In genomic region chr6:87981547-87982256, GRCm38 (mm10) we compare ENCODE assay signal across 8 mouse cellular contexts. TPM values are rescaled to one million over a fixed set of nuclear protein-coding genes. Genes with fewer than 3 reads are reported as not detected.
A peak's percentile ranks its signal among the peaks of the same experiment; 100 is the strongest.
DNase-seq lines count a peak whose midpoint lies in the region; ATAC-seq and TF ChIP-seq lines count a peak whose summit lies in the region.

Gene H1fx (minus strand): TSS chr6:87981637.

- H3K4me2 ChIP-seq in intestine, postnatal 0 days (replicated peaks; ENCODE audit: low read depth): peak within 1 kb of the TSS; percentile 93
- H3K4me2 ChIP-seq in limb, embryonic 14.5 days (replicated peaks; ENCODE audit: low read depth, low read length, severe bottlenecking): peak within 1 kb of the TSS; percentile 72
- H3K4me2 ChIP-seq in midbrain, embryonic 13.5 days (replicated peaks): peak within 1 kb of the TSS; percentile 76
- peak within 1 kb of the TSS; percentile 72 for H3K4me2 ChIP-seq in stomach, embryonic 16.5 days (ENCODE audit: low read depth, low read length)

- ATAC-seq in granulocyte monocyte progenitor cell, adult 5-6 weeks (replicated peaks; ENCODE audit: poor library complexity, severe bottlenecking): peak; percentile 76
- peak; percentile 53; the same call in 1 of the 2 replicates for ATAC-seq in intestine, postnatal 0 days
- peak; percentile 90 for ATAC-seq in limb, embryonic 14.5 days (ENCODE audit: low FRiP score, low read depth)
- ATAC-seq in midbrain, embryonic 13.5 days: peak; percentile 86
- peak; percentile 84 for ATAC-seq in stomach, embryonic 16.5 days (ENCODE audit: insufficient read depth, low FRiP score)

- H3K9ac ChIP-seq in intestine, postnatal 0 days (ENCODE audit: low read depth, low read length): peak within 1 kb of the TSS; percentile 75
- peak within 1 kb of the TSS; percentile 91 for H3K9ac ChIP-seq in limb, embryonic 14.5 days (ENCODE audit: low read depth, low read length, severe bottlenecking)
- H3K9ac ChIP-seq in midbrain, embryonic 13.5 days (replicated peaks): peak within 1 kb of the TSS; percentile 98
- H3K9ac ChIP-seq in stomach, embryonic 16.5 days (ENCODE audit: low read length): peak within 1 kb of the TSS; percentile 95

- no peaks in the 10 kb centered on the region for H3K9me3 ChIP-seq in intestine, postnatal 0 days (ENCODE audit: control insufficient read depth)
- H3K9me3 ChIP-seq in limb, embryonic 14.5 days (ENCODE audit: control insufficient read depth, low read length): no peaks in the 10 kb centered on the region
- no peaks in the 10 kb centered on the region for H3K9me3 ChIP-seq in midbrain, embryonic 13.5 days
- H3K9me3 ChIP-seq in stomach, embryonic 16.5 days (replicated peaks; ENCODE audit: control insufficient read depth, low read length): no peaks in the 10 kb centered on the region

- DNase-seq in layer of hippocampus, adult 11-12 months (ENCODE audit: low spot score): peak; percentile 74
- DNase-seq in layer of hippocampus, adult 9-10 months (ENCODE audit: low spot score): no peak
- peak; percentile 90 for DNase-seq in embryo, embryonic 11 days
- peak; percentile 89 for DNase-seq in limb, embryonic 14.5 days (ENCODE audit: low spot score)

- TF ChIP-seq CTCF in intestine, postnatal 0 days (IDR thresholded peaks at IDR 0.05; ENCODE audit: low read depth): peak; percentile 54

- peak within 1 kb of the TSS; percentile 57 for H3K27ac ChIP-seq in intestine, postnatal 0 days (ENCODE audit: low read depth, low read length)
- peak within 1 kb of the TSS; percentile 91 for H3K27ac ChIP-seq in limb, embryonic 14.5 days (replicated peaks; ENCODE audit: low read depth, low read length)
- H3K27ac ChIP-seq in midbrain, embryonic 13.5 days: peak within 1 kb of the TSS; percentile 95
- H3K27ac ChIP-seq in stomach, embryonic 16.5 days (ENCODE audit: low read length): peak within 1 kb of the TSS; percentile 84

- peaks cover 23% of the 10 kb centered on the region; the same call in 1 of the 2 replicates for H3K27me3 ChIP-seq in intestine, postnatal 0 days (replicated peaks; ENCODE audit: control insufficient read depth, insufficient read depth, low read length)
- H3K27me3 ChIP-seq in limb, embryonic 14.5 days (ENCODE audit: control insufficient read depth, insufficient read depth, low read length): no peaks in the 10 kb centered on the region
- H3K27me3 ChIP-seq in midbrain, embryonic 13.5 days: no peaks in the 10 kb centered on the region
- H3K27me3 ChIP-seq in stomach, embryonic 16.5 days (ENCODE audit: control insufficient read depth, insufficient read depth, low read length): no peaks in the 10 kb centered on the region

- peak within 1 kb of the TSS; percentile 69 for H3K4me3 ChIP-seq in intestine, postnatal 0 days (ENCODE audit: low read depth, low read length)
- H3K4me3 ChIP-seq in limb, embryonic 14.5 days (replicated peaks; ENCODE audit: low read length): peak within 1 kb of the TSS; percentile 92
- peak within 1 kb of the TSS; percentile 97 for H3K4me3 ChIP-seq in midbrain, embryonic 13.5 days (replicated peaks)
- H3K4me3 ChIP-seq in stomach, embryonic 16.5 days (replicated peaks; ENCODE audit: low read length): peak within 1 kb of the TSS; percentile 93

- peaks cover 3% of the 10 kb centered on the region; the same call in 1 of the 2 replicates for H3K36me3 ChIP-seq in intestine, postnatal 0 days (ENCODE audit: control insufficient read depth, insufficient read depth)
- H3K36me3 ChIP-seq in limb, embryonic 14.5 days (ENCODE audit: control insufficient read depth, insufficient read depth, low read length): peaks cover 24% of the 10 kb centered on the region
- H3K36me3 ChIP-seq in midbrain, embryonic 13.5 days: peaks cover 30% of the 10 kb centered on the region
- H3K36me3 ChIP-seq in stomach, embryonic 16.5 days (ENCODE audit: control insufficient read depth, insufficient read depth, low read length): no peaks in the 10 kb centered on the region

- under 1% methylated on average over 54 of the region's 55 CpGs for WGBS in intestine, postnatal 0 days
- WGBS in limb, embryonic 14.5 days: under 1% methylated on average over 40 of the region's 55 CpGs
- WGBS in midbrain, embryonic 13.5 days: under 1% methylated on average over 47 of the region's 55 CpGs
- WGBS in stomach, embryonic 16.5 days: under 1% methylated on average over 49 of the region's 55 CpGs

- peak; percentile 94 for TF ChIP-seq POLR2A in limb, embryonic 14.5 days (IDR thresholded peaks at IDR 0.05; ENCODE audit: borderline replicate concordance, extremely low read depth, insufficient read depth, insufficient read length)

- no peaks in the 10 kb centered on the region for H3K4me1 ChIP-seq in intestine, postnatal 0 days (replicated peaks; ENCODE audit: control insufficient read depth, insufficient read depth, low read length)
- H3K4me1 ChIP-seq in limb, embryonic 14.5 days (ENCODE audit: control insufficient read depth, insufficient read depth, low read length): peaks cover 14% of the 10 kb centered on the region
- peaks cover 22% of the 10 kb centered on the region for H3K4me1 ChIP-seq in midbrain, embryonic 13.5 days (replicated peaks)
- H3K4me1 ChIP-seq in stomach, embryonic 16.5 days (ENCODE audit: control insufficient read depth, insufficient read depth, low read length): peaks cover 12% of the 10 kb centered on the region

RNA-seq across cellular contexts. Expression of gene H1fx, which starts in this region (rescaled TPM):
- 1.4 and 4.9 TPM in 2 replicates for total RNA-seq in granulocyte monocyte progenitor cell, adult 5-6 weeks (2014; fragmentation: Nextera tagmentation)
- total RNA-seq in granulocyte monocyte progenitor cell, adult 5-6 weeks (2017): 0.78 and 2.7 TPM in 2 replicates
- 15.4 and 17.5 TPM in 2 replicates for polyA plus RNA-seq in intestine, postnatal 0 days (2015; fragmentation: Nextera tagmentation; extraction: Ambion mirVana)
- polyA plus RNA-seq in limb, embryonic 14.5 days (2012; rRNA removed): 118 and 159 TPM in 2 replicates
- polyA plus RNA-seq in limb, embryonic 14.5 days (2014; fragmentation: Nextera tagmentation; extraction: Ambion mirVana): 61.9 and 80.5 TPM in 2 replicates
- 21.0 and 25.5 TPM in 2 replicates for polyA plus RNA-seq in midbrain, embryonic 13.5 days (2015; fragmentation: Nextera tagmentation; extraction: Ambion mirVana)
- polyA plus RNA-seq in stomach, embryonic 16.5 days (2015; fragmentation: Nextera tagmentation; extraction: Ambion mirVana): 4.0 and 7.1 TPM in 2 replicates
